Mouse (Mus musculus) olfactory bulb, adult 2 months (tissue): ENCODE measurements at regions not wholly inside any gene's neighbourhood (a gene's known extent, or its start where the extent isn't known, plus 50 kb on each side); places are given as distances from the start of the nearest gene placed in this dataset.

ENCODE experiments used
- CTCF ChIP-seq: fragments of 200-500 bp; IDR thresholded peaks from 2 replicates; pipeline ENCODE4 v1.5.1; 2012; ENCODE audit warnings: low read depth, mild to moderate bottlenecking, low read length, moderate library complexity; ENCODE audit not compliant: insufficient read depth
- POLR2A ChIP-seq: fragments of 200-500 bp; IDR thresholded peaks from 2 replicates; pipeline ENCODE4 v1.6.1; 2012; ENCODE audit warnings: mild to moderate bottlenecking, low read depth, low read length, moderate library complexity; ENCODE audit not compliant: insufficient read depth

DNA sequence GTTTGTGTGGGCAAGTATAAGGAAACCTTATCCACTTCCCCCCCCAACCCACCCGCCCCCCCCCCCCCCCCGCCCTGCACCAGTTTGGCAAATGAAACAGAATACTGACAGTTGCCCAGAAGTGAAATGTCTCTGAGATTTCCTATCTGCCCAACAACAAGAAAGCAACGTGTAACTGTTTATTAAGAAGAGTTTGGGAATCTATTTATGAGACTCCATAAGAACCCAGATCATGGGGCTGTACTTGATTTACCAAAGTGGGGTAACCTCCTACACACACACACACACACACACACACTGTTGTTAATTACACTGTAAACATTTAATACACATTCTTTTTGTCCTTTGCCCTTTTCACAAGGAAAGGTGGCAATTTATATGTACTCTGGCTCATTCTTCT is 165.6 kb upstream of the Tmem161b start:
- TF ChIP-seq CTCF (no peak), POLR2A (no peak)
